Mouse (Mus musculus) hindbrain, embryonic 11.5 days (tissue): ENCODE results near the gene Eif3c. TPM values are rescaled to one million over a fixed set of nuclear protein-coding genes. Genes with fewer than 3 reads are reported as not detected.

Experiments
- ATAC-seq: fragments of 200-750 bp; cut with Nextera tagmentation; 2 replicates; pipeline ENCODE4 v1.8.0; 2017; ENCODE audit warnings: mild to moderate bottlenecking, moderate TSS enrichment, moderate library complexity; ENCODE audit not compliant: low FRiP score
- DNase-seq: peaks from one replicate; pipeline ENCODE4 v3.0.0-alpha.2; 2015; ENCODE audit warnings: low spot score
- H3K27ac ChIP-seq: fragments of 300-500 bp; sonication (generic); 2 replicates; pipeline ENCODE4 v1.5.1; 2014; ENCODE audit warnings: mild to moderate bottlenecking, low read depth, low read length
- H3K27me3 ChIP-seq: fragments of 300-500 bp; sonication (generic); 2 replicates; pipeline ENCODE4 v1.6.1; 2014; ENCODE audit warnings: mild to moderate bottlenecking, low read length, moderate library complexity, mixed read lengths; ENCODE audit not compliant: control insufficient read depth, insufficient read depth
- H3K36me3 ChIP-seq: fragments of 300-500 bp; sonication (generic); 2 replicates; pipeline ENCODE4 v1.6.1; 2014; ENCODE audit warnings: mild to moderate bottlenecking, low read length, moderate library complexity, mixed read lengths; ENCODE audit not compliant: control insufficient read depth, insufficient read depth
- H3K4me1 ChIP-seq: fragments of 300-500 bp; sonication (generic); replicated peaks from 2 replicates; pipeline ENCODE4 v1.6.1; 2014; ENCODE audit warnings: low read length, mixed read lengths; ENCODE audit not compliant: control insufficient read depth, insufficient read depth
- H3K4me2 ChIP-seq: fragments of 300-500 bp; sonication (generic); replicated peaks from 2 replicates; pipeline ENCODE4 v1.6.1; 2014; ENCODE audit warnings: mild to moderate bottlenecking, low read depth, low read length
- H3K4me3 ChIP-seq: fragments of 300-500 bp; sonication (generic); 2 replicates; pipeline ENCODE4 v1.5.1; 2014; ENCODE audit warnings: low read depth, low read length
- H3K9ac ChIP-seq: fragments of 300-500 bp; sonication (generic); 2 replicates; pipeline ENCODE4 v1.6.1; 2014; ENCODE audit warnings: low read depth, low read length
- H3K9me3 ChIP-seq: fragments of 300-500 bp; sonication (generic); 2 replicates; pipeline ENCODE4 v1.6.1; 2016; ENCODE audit warnings: low read length; ENCODE audit not compliant: control insufficient read depth
- WGBS: fragments of 180-500 bp; shearing (Covaris S2); extraction: QIAGEN DNeasy Blood & Tissue Kit; methylation state at CpG from one replicate; pipeline ENCODE4 v1.1.7; 2014; 5-methylcytosine and 5-hydroxymethylcytosine counted together
- polyA plus RNA-seq: library from polyadenylated mRNA; unstranded; fragments of >200 nt; fragmentation: Nextera tagmentation; extraction: Ambion mirVana; gene quantifications from 2 replicates; pipeline ENCODE4 v1.2.1, GENCODE M21; 2014

Gene Eif3c
- polyA plus RNA-seq, result 187 and 194 TPM in 2 replicates

GRCm38 (mm10) chr7:126566094-126566765 lies at the start of gene Eif3c:
Gene Eif3c (minus strand): TSS chr7:126566411.
- Histone ChIP-seq H3K27ac (peak within 1 kb of the TSS; percentile 62; the same call in 1 of the 2 replicates), H3K36me3 (peaks cover 10% of the 10 kb centered on the region; the same call in 1 of the 2 replicates), H3K9ac (peak within 1 kb of the TSS; percentile 91), H3K9me3 (no peaks in the 10 kb centered on the region), H3K4me2 (peak within 1 kb of the TSS; percentile 52), H3K4me1 (no peaks in the 10 kb centered on the region), H3K27me3 (no peaks in the 10 kb centered on the region), H3K4me3 (peak within 1 kb of the TSS; percentile 98)
- ATAC-seq (peak; percentile 93), DNase-seq (peak; percentile 91)
- under 1% methylated on average over 46 of the region's 46 CpGs for WGBS

GRCm38 (mm10) chr7:126612736-126613135 lies 46.5 kb upstream of the Eif3c start:
- ATAC-seq, result no peak
- no peaks in the 10 kb centered on the region for H3K36me3 ChIP-seq
- DNase-seq, result no peak
- H3K9me3 ChIP-seq, result no peaks in the 10 kb centered on the region
- H3K27ac ChIP-seq, result no peak overlapping the region
- H3K27me3 ChIP-seq, result no peaks in the 10 kb centered on the region
- WGBS, result 79% methylated on average over 3 of the region's 3 CpGs
- no peak overlapping the region for H3K4me3 ChIP-seq
- H3K4me2 ChIP-seq, result no peak overlapping the region
- no peak overlapping the region for H3K9ac ChIP-seq
- no peaks in the 10 kb centered on the region for H3K4me1 ChIP-seq

- no peaks in the 10 kb centered on the region for H3K36me3 ChIP-seq
Measured at GRCm38 (mm10) chr7:126607796-126608195, 41.6 kb upstream of the Eif3c start.

GRCm38 (mm10) chr7:126607064-126607463 lies 40.9 kb upstream of the Eif3c start:
- Histone ChIP-seq H3K4me1 (no peaks in the 10 kb centered on the region), H3K9ac (no peak overlapping the region), H3K27ac (no peak overlapping the region), H3K9me3 (no peaks in the 10 kb centered on the region), H3K36me3 (no peaks in the 10 kb centered on the region), H3K27me3 (no peaks in the 10 kb centered on the region), H3K4me3 (no peak overlapping the region), H3K4me2 (no peak overlapping the region)
- ATAC-seq, result no peak
- 79% methylated on average over 3 of the region's 3 CpGs for WGBS
- DNase-seq, result no peak

More at GRCm38 (mm10) chr7:126607796-126608195, 41.6 kb upstream of the Eif3c start:
- 82% methylated on average over 5 of the region's 5 CpGs for WGBS
- no peaks in the 10 kb centered on the region for H3K27me3 ChIP-seq
- no peak overlapping the region for H3K9ac ChIP-seq
- H3K4me1 ChIP-seq, result no peaks in the 10 kb centered on the region
- DNase-seq, result no peak
- H3K9me3 ChIP-seq, result no peaks in the 10 kb centered on the region
- ATAC-seq, result no peak
- H3K4me2 ChIP-seq, result no peak overlapping the region
- H3K4me3 ChIP-seq, result no peak overlapping the region
- no peak overlapping the region for H3K27ac ChIP-seq

- Histone ChIP-seq H3K36me3 (no peaks in the 10 kb centered on the region), H3K9ac (no peak overlapping the region), H3K4me1 (no peaks in the 10 kb centered on the region), H3K9me3 (no peaks in the 10 kb centered on the region), H3K4me2 (no peak overlapping the region), H3K27me3 (no peaks in the 10 kb centered on the region), H3K4me3 (no peak overlapping the region), H3K27ac (no peak overlapping the region)
- WGBS, result 88% methylated on average over 5 of the region's 5 CpGs
- ATAC-seq (no peak), DNase-seq (no peak)
Measured at GRCm38 (mm10) chr7:126606611-126607010, 40.4 kb upstream of the Eif3c start.

GRCm38 (mm10) chr7:126602650-126603049 lies 36.4 kb upstream of the Eif3c start:
- Histone ChIP-seq H3K4me2 (no peak overlapping the region), H3K4me1 (no peaks in the 10 kb centered on the region), H3K9ac (no peak overlapping the region), H3K27ac (no peak overlapping the region), H3K4me3 (no peak overlapping the region), H3K9me3 (no peaks in the 10 kb centered on the region), H3K36me3 (no peaks in the 10 kb centered on the region), H3K27me3 (no peaks in the 10 kb centered on the region)
- 87% methylated on average over 3 of the region's 3 CpGs for WGBS
- DNase-seq (no peak), ATAC-seq (no peak)

GRCm38 (mm10) chr7:126601896-126602295 lies 35.7 kb upstream of the Eif3c start:
- no peak overlapping the region for H3K4me2 ChIP-seq
- H3K9ac ChIP-seq, result no peak overlapping the region
- no peaks in the 10 kb centered on the region for H3K36me3 ChIP-seq
- no peak overlapping the region for H3K4me3 ChIP-seq
- ATAC-seq (no peak), DNase-seq (no peak)
- no peaks in the 10 kb centered on the region for H3K9me3 ChIP-seq
- no peaks in the 10 kb centered on the region for H3K4me1 ChIP-seq
- no peak overlapping the region for H3K27ac ChIP-seq
- H3K27me3 ChIP-seq, result no peaks in the 10 kb centered on the region
- WGBS, result 33% methylated on average over 4 of the region's 5 CpGs

GRCm38 (mm10) chr7:126598919-126599318 lies 32.7 kb upstream of the Eif3c start:
- ATAC-seq, result no peak
- Histone ChIP-seq H3K27ac (no peak overlapping the region), H3K4me3 (no peak overlapping the region), H3K27me3 (no peaks in the 10 kb centered on the region), H3K36me3 (no peaks in the 10 kb centered on the region), H3K9ac (no peak overlapping the region), H3K4me1 (no peaks in the 10 kb centered on the region), H3K4me2 (no peak overlapping the region), H3K9me3 (no peaks in the 10 kb centered on the region)
- no peak for DNase-seq
- WGBS, result 88% methylated on average over 6 of the region's 6 CpGs

- Histone ChIP-seq H3K9me3 (no peaks in the 10 kb centered on the region), H3K27ac (no peak overlapping the region), H3K27me3 (no peaks in the 10 kb centered on the region), H3K9ac (no peak overlapping the region), H3K4me3 (no peak overlapping the region), H3K4me1 (no peaks in the 10 kb centered on the region), H3K4me2 (no peak overlapping the region), H3K36me3 (no peaks in the 10 kb centered on the region)
- DNase-seq (no peak), ATAC-seq (no peak)
- 70% methylated on average over 6 of the region's 6 CpGs for WGBS
Measured at GRCm38 (mm10) chr7:126596414-126596813, 30.2 kb upstream of the Eif3c start.
